Mouse (Mus musculus): ENCODE results near the gene Rapgef4.

GRCm38 (mm10) chr2:72110404-72110803, 129.4 kb downstream of the Rapgef4 start:
- TF ChIP-seq POLR2A (IDR thresholded peaks at IDR 0.05; ENCODE audit: insufficient read depth, low read depth, low read length) (no peak), CTCF (IDR thresholded peaks at IDR 0.05) (no peak), EP300 (IDR thresholded peaks at IDR 0.05; ENCODE audit: insufficient read depth, low read depth, low read length) (no peak)

Measured in heart, adult 2 months (tissue).